Mouse (Mus musculus) embryonic facial prominence, embryonic 12.5 days (tissue): Measurements from ENCODE around the gene Snx1. TPM values are rescaled to one million over a fixed set of nuclear protein-coding genes. Genes with fewer than 3 reads are reported as not detected.

ENCODE experiments used
- ATAC-seq: fragments of 200-750 bp; cut with Nextera tagmentation; 2 replicates; pipeline ENCODE4 v1.8.0; 2017; ENCODE audit not compliant: insufficient number of reproducible peaks, insufficient read depth, low FRiP score, low TSS enrichment
- H3K27ac ChIP-seq: fragments of 300-500 bp; sonication (generic); 2 replicates; pipeline ENCODE4 v1.5.1; 2016; ENCODE audit warnings: mild to moderate bottlenecking
- H3K27me3 ChIP-seq: fragments of 300-500 bp; sonication (generic); 2 replicates; pipeline ENCODE4 v1.6.1; 2016; ENCODE audit warnings: mild to moderate bottlenecking, moderate library complexity
- H3K36me3 ChIP-seq: fragments of 300-500 bp; sonication (generic); 2 replicates; pipeline ENCODE4 v1.6.1; 2016; ENCODE audit warnings: mild to moderate bottlenecking
- H3K4me1 ChIP-seq: fragments of 300-500 bp; sonication (generic); 2 replicates; pipeline ENCODE4 v1.6.1; 2016
- H3K4me2 ChIP-seq: fragments of 300-500 bp; sonication (generic); replicated peaks from 2 replicates; pipeline ENCODE4 v1.6.1; 2016; ENCODE audit warnings: mild to moderate bottlenecking, moderate library complexity
- H3K4me3 ChIP-seq: fragments of 300-500 bp; sonication (generic); 2 replicates; pipeline ENCODE4 v1.5.1; 2016; ENCODE audit warnings: mild to moderate bottlenecking
- H3K9ac ChIP-seq: fragments of 300-500 bp; sonication (generic); 2 replicates; pipeline ENCODE4 v1.6.1; 2016; ENCODE audit warnings: mild to moderate bottlenecking, moderate library complexity
- H3K9me3 ChIP-seq: fragments of 300-500 bp; sonication (generic); 2 replicates; pipeline ENCODE4 v1.6.1; 2016; ENCODE audit warnings: mild to moderate bottlenecking, moderate library complexity
- WGBS: fragments of 180-500 bp; shearing (Covaris S2); methylation state at CpG from one replicate; pipeline ENCODE4 v1.1.7; 2016; 5-methylcytosine and 5-hydroxymethylcytosine counted together
- polyA plus RNA-seq: library from polyadenylated mRNA; unstranded; fragments of >200 nt; fragmentation: Nextera tagmentation; extraction: Ambion mirVana; gene quantifications from 2 replicates; pipeline ENCODE4 v1.2.1, GENCODE M21; 2016

Gene Snx1
- polyA plus RNA-seq, 1 experiment from 2014 or later, result 131 TPM

- no peaks in the 10 kb centered on the region for H3K9me3 ChIP-seq
- H3K4me3 ChIP-seq, result no peak overlapping the region
- 84% methylated on average over 4 of the region's 4 CpGs for WGBS
- H3K9ac ChIP-seq, result no peak overlapping the region
- peaks cover 22% of the 10 kb centered on the region; the same call in 1 of the 2 replicates for H3K36me3 ChIP-seq
- no peaks in the 10 kb centered on the region for H3K27me3 ChIP-seq
- no peak overlapping the region for H3K27ac ChIP-seq
- no peak for ATAC-seq
- H3K4me2 ChIP-seq, result no peak overlapping the region
- H3K4me1 ChIP-seq, result no peaks in the 10 kb centered on the region
These were observed 84.1 kb downstream of the Snx1 start for GRCm38 (mm10) chr9:66042331-66042730.

DNA sequence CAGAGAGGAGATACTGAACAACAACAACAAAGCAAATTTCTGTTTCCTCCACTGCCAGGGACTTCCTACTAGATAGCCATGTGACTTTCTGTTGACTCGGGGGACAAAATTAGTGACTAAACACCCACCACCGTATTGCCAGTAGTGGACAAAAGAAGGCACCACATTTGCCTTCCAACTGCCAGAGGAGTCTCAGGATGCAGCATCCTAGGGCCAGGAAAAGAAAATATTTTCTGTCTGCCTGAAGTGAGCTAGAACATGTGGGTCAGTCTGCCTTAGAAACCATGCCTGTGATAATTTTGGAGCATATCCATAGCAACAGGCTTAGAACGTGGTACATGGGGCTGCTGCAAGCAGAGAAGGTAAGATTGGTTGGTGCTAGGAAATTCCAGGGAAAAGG, 85.6 kb downstream of the Snx1 start:
- Histone ChIP-seq H3K4me1 (no peaks in the 10 kb centered on the region), H3K4me2 (no peak overlapping the region), H3K36me3 (peaks cover 22% of the 10 kb centered on the region; the same call in 1 of the 2 replicates), H3K4me3 (no peak overlapping the region), H3K9ac (no peak overlapping the region), H3K27me3 (no peaks in the 10 kb centered on the region), H3K27ac (no peak overlapping the region), H3K9me3 (no peaks in the 10 kb centered on the region)
- WGBS, result 83% methylated on average over 3 of the region's 3 CpGs
- no peak for ATAC-seq

- H3K36me3 ChIP-seq, result peaks cover 22% of the 10 kb centered on the region; the same call in 1 of the 2 replicates
- 75% methylated on average over 4 of the region's 4 CpGs for WGBS
- no peak overlapping the region for H3K27ac ChIP-seq
- no peaks in the 10 kb centered on the region for H3K9me3 ChIP-seq
- H3K4me3 ChIP-seq, result no peak overlapping the region
- no peak overlapping the region for H3K4me2 ChIP-seq
- H3K9ac ChIP-seq, result no peak overlapping the region
- no peaks in the 10 kb centered on the region for H3K4me1 ChIP-seq
- ATAC-seq, result no peak
- no peaks in the 10 kb centered on the region for H3K27me3 ChIP-seq
These were observed 87.1 kb downstream of the Snx1 start for GRCm38 (mm10) chr9:66039290-66039689.

- no peak overlapping the region for H3K9ac ChIP-seq
- H3K4me2 ChIP-seq, result no peak overlapping the region
- no peak overlapping the region for H3K4me3 ChIP-seq
- peaks cover 22% of the 10 kb centered on the region; the same call in 1 of the 2 replicates for H3K36me3 ChIP-seq
- H3K27ac ChIP-seq, result no peak overlapping the region
- H3K4me1 ChIP-seq, result no peaks in the 10 kb centered on the region
- H3K9me3 ChIP-seq, result no peaks in the 10 kb centered on the region
- ATAC-seq, result no peak
- WGBS, result 91% methylated on average over 4 of the region's 4 CpGs
- H3K27me3 ChIP-seq, result no peaks in the 10 kb centered on the region
These were observed 87.8 kb downstream of the Snx1 start for GRCm38 (mm10) chr9:66038581-66038980.

Other genes starting within 250 kb of the Snx1 start
- gene Pclaf, start 236.3 kb downstream of the Snx1 start, polyA plus RNA-seq, result 211 and 227 TPM in 2 replicates
- gene Trip4, start 217.8 kb downstream of the Snx1 start, polyA plus RNA-seq, result 40.9 and 41.5 TPM in 2 replicates
- gene Csnk1g1, start 217.7 kb downstream of the Snx1 start, polyA plus RNA-seq, result 19.3 and 21.0 TPM in 2 replicates
- gene Ppib, start 66.4 kb downstream of the Snx1 start, polyA plus RNA-seq, result 523 and 525 TPM in 2 replicates
- gene Snx22, start 56.9 kb downstream of the Snx1 start, polyA plus RNA-seq, result 6.2 and 7.7 TPM in 2 replicates
- gene Ciao2a, start within 50 bp of the Snx1 start, polyA plus RNA-seq, result 166 and 174 TPM in 2 replicates
- 6.0 and 6.6 TPM in 2 replicates for gene Dapk2, start 31.6 kb upstream of the Snx1 start, polyA plus RNA-seq
- 28.9 and 29.8 TPM in 2 replicates for gene Herc1, start 223.9 kb upstream of the Snx1 start, polyA plus RNA-seq